ENCODE assay signal across 8 mouse cellular contexts in genomic region chr7:105639756-105640155, GRCm38 (mm10). TPM values are rescaled to one million over a fixed set of nuclear protein-coding genes. Genes with fewer than 3 reads are reported as not detected.
DNase-seq lines count a peak whose midpoint lies in the region; ATAC-seq and TF ChIP-seq lines count a peak whose summit lies in the region.

Gene Timm10b (plus strand): TSS chr7:105640056.

- DNase-seq in liver, adult 2 months (ENCODE audit: extremely low read depth, low read depth, low spot score) = no peak
- DNase-seq in liver = no peak
- no peak for DNase-seq in brain, embryonic 14.5 days (ENCODE audit: low read depth)
- DNase-seq in heart, embryonic 10.5 days (ENCODE audit: low spot score) = no peak
- DNase-seq in layer of hippocampus, postnatal 36 days = no peak
- DNase-seq in B cell, adult 2 months = no peak
- no peak for DNase-seq in cerebellum, adult 9-10 months

- H3K79me2 ChIP-seq in liver, adult 2 months (ENCODE audit: control insufficient read depth, insufficient read depth, low read length) = peaks cover 14% of the 10 kb centered on the region; the same call in 1 of the 2 replicates

- H3K4me1 ChIP-seq in liver, adult 2 months (ENCODE audit: control insufficient read depth, insufficient read depth, low read length) = peaks cover 13% of the 10 kb centered on the region
- peaks cover 29% of the 10 kb centered on the region for H3K4me1 ChIP-seq in heart, embryonic 10.5 days
- peaks cover 21% of the 10 kb centered on the region for H3K4me1 ChIP-seq in midbrain, embryonic 16.5 days (ENCODE audit: control insufficient read depth, insufficient read depth, low read length)

- no peaks in the 10 kb centered on the region for H3K27me3 ChIP-seq in liver, adult 2 months (ENCODE audit: control insufficient read depth, insufficient read depth, low read length)
- H3K27me3 ChIP-seq in heart, embryonic 10.5 days (ENCODE audit: insufficient read depth, poor library complexity, severe bottlenecking) = no peaks in the 10 kb centered on the region; the same call in 1 of the 2 replicates
- no peaks in the 10 kb centered on the region for H3K27me3 ChIP-seq in midbrain, embryonic 16.5 days (ENCODE audit: control insufficient read depth, insufficient read depth, low read depth, low read length)

- TF ChIP-seq CTCF in liver, adult 2 months (IDR thresholded peaks at IDR 0.05; ENCODE audit: low read depth, low read length) = no peak
- TF ChIP-seq CTCF in brain, embryonic 14.5 days (IDR thresholded peaks at IDR 0.05; ENCODE audit: borderline replicate concordance, extremely low read depth, insufficient read depth, insufficient read length) = no peak

- no peaks in the 10 kb centered on the region for H3K9me3 ChIP-seq in heart, embryonic 10.5 days
- H3K9me3 ChIP-seq in midbrain, embryonic 16.5 days (replicated peaks; ENCODE audit: control insufficient read depth, low read length, poor library complexity, severe bottlenecking) = no peaks in the 10 kb centered on the region

- peak within 1 kb of the TSS; percentile 90 for H3K9ac ChIP-seq in liver, adult 2 months (ENCODE audit: low read depth, low read length)
- peak within 1 kb of the TSS; percentile 87 for H3K9ac ChIP-seq in midbrain, embryonic 16.5 days (ENCODE audit: low read depth, low read length)

- no peak for TF ChIP-seq POLR2A in liver, adult 2 months (IDR thresholded peaks at IDR 0.05; ENCODE audit: extremely low read depth, insufficient read depth, low read length)
- no peak for TF ChIP-seq POLR2A in brain, embryonic 14.5 days (IDR thresholded peaks at IDR 0.05; ENCODE audit: borderline replicate concordance, extremely low read depth, insufficient read depth, insufficient read length, poor library complexity, severe bottlenecking)

- H3K4me2 ChIP-seq in midbrain, embryonic 16.5 days (ENCODE audit: low read length) = peak within 1 kb of the TSS; percentile 97

- peak within 1 kb of the TSS; percentile 86 for H3K27ac ChIP-seq in liver, adult 2 months (replicated peaks; ENCODE audit: insufficient read depth, low read depth, low read length)
- H3K27ac ChIP-seq in heart, embryonic 10.5 days = peak within 1 kb of the TSS; percentile 87
- peak within 1 kb of the TSS; percentile 85 for H3K27ac ChIP-seq in midbrain, embryonic 16.5 days (ENCODE audit: low read length)

- H3K36me3 ChIP-seq in liver, adult 2 months (ENCODE audit: control insufficient read depth, insufficient read depth, low read length) = peaks cover 12% of the 10 kb centered on the region; the same call in 1 of the 2 replicates
- H3K36me3 ChIP-seq in heart, embryonic 10.5 days = peaks cover 45% of the 10 kb centered on the region
- peaks cover 6% of the 10 kb centered on the region; the same call in 1 of the 2 replicates for H3K36me3 ChIP-seq in midbrain, embryonic 16.5 days (ENCODE audit: control insufficient read depth, insufficient read depth, low read length)

- no peak for ATAC-seq in midbrain, embryonic 16.5 days

- WGBS in liver, adult 2 months = 5% methylated on average over 2 of the region's 2 CpGs
- 6% methylated on average over 2 of the region's 2 CpGs for WGBS in heart, embryonic 10.5 days
- 0% methylated on average over 2 of the region's 2 CpGs for WGBS in midbrain, embryonic 16.5 days

- H3K4me3 ChIP-seq in liver, adult 2 months (ENCODE audit: insufficient read depth, low read depth, low read length) = peak within 1 kb of the TSS; percentile 94
- H3K4me3 ChIP-seq in heart, embryonic 10.5 days = peak within 1 kb of the TSS; percentile 74
- H3K4me3 ChIP-seq in midbrain, embryonic 16.5 days (ENCODE audit: low read depth, low read length) = peak within 1 kb of the TSS; percentile 73

RNA-seq across cellular contexts. Expression of gene Timm10b, which starts in this region (rescaled TPM):
- 42.2 and 67.5 TPM in 2 replicates for total RNA-seq in liver, adult 2 months (2014; rRNA removed)
- polyA plus RNA-seq in liver, adult 2 months (2012; rRNA removed) = 51.4 and 63.3 TPM in 2 replicates
- 101 and 145 TPM in 2 replicates for polyA plus RNA-seq in brain, embryonic 14.5 days (2012; rRNA removed)
- polyA plus RNA-seq in heart, embryonic 10.5 days (2016; fragmentation: Nextera tagmentation; extraction: Ambion mirVana) = 179 and 200 TPM in 2 replicates
- total RNA-seq in layer of hippocampus, postnatal 36 days (2021) = 10 to 100 TPM; 67.3 to 67.7 TPM
- 127 and 131 TPM in 2 replicates for polyA plus RNA-seq in midbrain, embryonic 16.5 days (2015; fragmentation: Nextera tagmentation; extraction: Ambion mirVana)
